Mouse (Mus musculus): ENCODE data around the gene Ppp6r2. TPM values are rescaled to one million over a fixed set of nuclear protein-coding genes. Genes with fewer than 3 reads are reported as not detected.

The Ppp6r2 gene
- total and polyA plus RNA-seq, 2 experiments from 2014 or later: 71.2 to 290 TPM

GRCm38 (mm10) chr15:89195690-89196312 is 15.6 kb upstream of the Ppp6r2 start:
- Histone ChIP-seq H3K36me3 (ENCODE audit: insufficient read depth, low read length) (no peaks in the 10 kb centered on the region), H3K4me1 (ENCODE audit: insufficient read depth, low read length) (peaks cover 13% of the 10 kb centered on the region), H3K4me2 (ENCODE audit: low read depth, low read length) (peak overlapping the region; percentile 82), H3K4me3 (ENCODE audit: low read length) (peak overlapping the region; percentile 75), H3K27ac (peak overlapping the region; percentile 97), H3K9me3 (ENCODE audit: low read length) (no peaks in the 10 kb centered on the region), H3K27me3 (ENCODE audit: insufficient read depth, low read length) (no peaks in the 10 kb centered on the region), H3K9ac (replicated peaks; ENCODE audit: low read length) (peak overlapping the region; percentile 96)
- no peak for TF ChIP-seq CTCF (IDR thresholded peaks at IDR 0.05; ENCODE audit: low read depth)
- WGBS: under 1% methylated on average over 25 of the region's 25 CpGs
- peak; percentile 88 for DNase-seq (ENCODE audit: low spot score)
- ATAC-seq: peak; percentile 90

GRCm38 (mm10) chr15:89196313-89196706 is 15.0 kb upstream of the Ppp6r2 start, which contains the start of gene Dennd6b:
Dennd6b (minus strand) TSS chr15:89196496.
- peak; percentile 99 for DNase-seq (ENCODE audit: low spot score)
- Histone ChIP-seq H3K27me3 (ENCODE audit: insufficient read depth, low read length) (no peaks in the 10 kb centered on the region), H3K4me2 (ENCODE audit: low read depth, low read length) (peak within 1 kb of the TSS; percentile 82), H3K4me1 (ENCODE audit: insufficient read depth, low read length) (peaks cover 13% of the 10 kb centered on the region), H3K4me3 (ENCODE audit: low read length) (peak within 1 kb of the TSS; percentile 75), H3K27ac (peak within 1 kb of the TSS; percentile 97), H3K9ac (replicated peaks; ENCODE audit: low read length) (peak within 1 kb of the TSS; percentile 96), H3K36me3 (ENCODE audit: insufficient read depth, low read length) (no peaks in the 10 kb centered on the region), H3K9me3 (ENCODE audit: low read length) (no peaks in the 10 kb centered on the region)
- peak; percentile 93 for TF ChIP-seq CTCF (IDR thresholded peaks at IDR 0.05; ENCODE audit: low read depth)
- peak; percentile 98 for ATAC-seq
- under 1% methylated on average over 38 of the region's 38 CpGs for WGBS

- Histone ChIP-seq H3K27ac (peak overlapping the region; percentile 97), H3K9ac (replicated peaks; ENCODE audit: low read length) (peak overlapping the region; percentile 96), H3K36me3 (ENCODE audit: insufficient read depth, low read length) (no peaks in the 10 kb centered on the region), H3K4me1 (ENCODE audit: insufficient read depth, low read length) (peaks cover 13% of the 10 kb centered on the region), H3K27me3 (ENCODE audit: insufficient read depth, low read length) (no peaks in the 10 kb centered on the region), H3K4me3 (ENCODE audit: low read length) (peak overlapping the region; percentile 75), H3K4me2 (ENCODE audit: low read depth, low read length) (peak overlapping the region; percentile 82), H3K9me3 (ENCODE audit: low read length) (no peaks in the 10 kb centered on the region)
- ATAC-seq (no peak), DNase-seq (ENCODE audit: low spot score) (no peak)
- WGBS: 54% methylated on average over 15 of the region's 15 CpGs
- TF ChIP-seq CTCF (IDR thresholded peaks at IDR 0.05; ENCODE audit: low read depth): no peak
These were observed 14.3 kb upstream of the Ppp6r2 start for GRCm38 (mm10) chr15:89197056-89197455.

- no peak overlapping the region for H3K9ac ChIP-seq (replicated peaks; ENCODE audit: low read length)
- no peak for DNase-seq (ENCODE audit: low spot score)
- no peaks in the 10 kb centered on the region for H3K36me3 ChIP-seq (ENCODE audit: insufficient read depth, low read length)
- H3K4me2 ChIP-seq (ENCODE audit: low read depth, low read length): no peak overlapping the region
- no peak overlapping the region for H3K4me3 ChIP-seq (ENCODE audit: low read length)
- H3K27me3 ChIP-seq (ENCODE audit: insufficient read depth, low read length): no peaks in the 10 kb centered on the region
- ATAC-seq: no peak
- 87% methylated on average over 4 of the region's 4 CpGs for WGBS
- TF ChIP-seq CTCF (IDR thresholded peaks at IDR 0.05; ENCODE audit: low read depth): no peak
- no peak overlapping the region for H3K27ac ChIP-seq
- H3K9me3 ChIP-seq (ENCODE audit: low read length): 0 out of 2 replicates have a peak, but pooled peaks cover 5% of the 10 kb centered on the region
- 0 out of 2 replicates have a peak, but pooled peaks cover 1% of the 10 kb centered on the region for H3K4me1 ChIP-seq (ENCODE audit: insufficient read depth, low read length)
These were observed 3.9 kb upstream of the Ppp6r2 start for GRCm38 (mm10) chr15:89207457-89207856.

- Histone ChIP-seq H3K9ac (replicated peaks; ENCODE audit: low read length) (peak overlapping the region; percentile 37; the same call in 1 of the 2 replicates), H3K4me2 (ENCODE audit: low read depth, low read length) (peak overlapping the region; percentile 52), H3K36me3 (ENCODE audit: insufficient read depth, low read length) (no peaks in the 10 kb centered on the region), H3K27ac (peak overlapping the region; percentile 71), H3K27me3 (ENCODE audit: insufficient read depth, low read length) (no peaks in the 10 kb centered on the region), H3K4me1 (ENCODE audit: insufficient read depth, low read length) (peaks cover 12% of the 10 kb centered on the region; the same call in 1 of the 2 replicates), H3K9me3 (ENCODE audit: low read length) (no peaks in the 10 kb centered on the region), H3K4me3 (ENCODE audit: low read length) (peak overlapping the region; percentile 30)
- ATAC-seq: no peak
- peak; percentile 93 for DNase-seq (ENCODE audit: low spot score)
- TF ChIP-seq CTCF (IDR thresholded peaks at IDR 0.05; ENCODE audit: low read depth): peak; percentile 84
- 15% methylated on average over 22 of the region's 22 CpGs for WGBS
These were observed 1.2 kb upstream of the Ppp6r2 start for GRCm38 (mm10) chr15:89209886-89210761.

- peak overlapping the region; percentile 97 for H3K9ac ChIP-seq (replicated peaks; ENCODE audit: low read length)
- peak overlapping the region; percentile 98 for H3K4me3 ChIP-seq (ENCODE audit: low read length)
- under 1% methylated on average over 28 of the region's 35 CpGs for WGBS
These were observed 536 bp downstream of the Ppp6r2 start for GRCm38 (mm10) chr15:89211716-89212461.

More at GRCm38 (mm10) chr15:89211716-89212461, 536 bp downstream of the Ppp6r2 start:
- no peak for TF ChIP-seq CTCF (IDR thresholded peaks at IDR 0.05; ENCODE audit: low read depth)
- Histone ChIP-seq H3K27ac (peak overlapping the region; percentile 92), H3K36me3 (ENCODE audit: insufficient read depth, low read length) (no peaks in the 10 kb centered on the region; the same call in 1 of the 2 replicates), H3K4me1 (ENCODE audit: insufficient read depth, low read length) (peaks cover 12% of the 10 kb centered on the region; the same call in 1 of the 2 replicates), H3K4me2 (ENCODE audit: low read depth, low read length) (peak overlapping the region; percentile 90), H3K27me3 (ENCODE audit: insufficient read depth, low read length) (no peaks in the 10 kb centered on the region), H3K9me3 (ENCODE audit: low read length) (no peaks in the 10 kb centered on the region)
- DNase-seq (ENCODE audit: low spot score) (peak; percentile 27), ATAC-seq (peak; percentile 57)

Measured in hindbrain, postnatal 0 days (tissue).